Mouse (Mus musculus) macrophage (primary cell): ENCODE results near the gene Plau. TPM values are rescaled to one million over a fixed set of nuclear protein-coding genes. Genes with fewer than 3 reads are reported as not detected.

Experiments
- H3K27ac ChIP-seq: fragments of 350-480 bp; formaldehyde crosslinking; 2 replicates; pipeline ENCODE4 v1.9.0; 2021
- H3K36me3 ChIP-seq: fragments of 350-480 bp; formaldehyde crosslinking; 2 replicates; pipeline ENCODE4 v1.9.0; 2021; ENCODE audit errors: inconsistent target
- H3K4me3 ChIP-seq: fragments of 350-480 bp; formaldehyde crosslinking; 2 replicates; pipeline ENCODE4 v1.9.0; 2021; ENCODE audit errors: inconsistent target
- H3K79me2 ChIP-seq: fragments of 350-480 bp; formaldehyde crosslinking; 2 replicates; pipeline ENCODE4 v1.9.0; 2021; ENCODE audit errors: inconsistent target
- WGBS: methylation state at CpG from one replicate; pipeline ENCODE4 v1.1.7; 2026; ENCODE audit warnings: inconsistent platforms; ENCODE audit not compliant: missing documents; 5-methylcytosine and 5-hydroxymethylcytosine counted together
- polyA plus RNA-seq: library from polyadenylated mRNA; stranded (reverse); fragments of 250-400 nt; gene quantifications from 3 replicates; pipeline ENCODE4 v1.2.4, GENCODE M21; 2018; ENCODE audit warnings: inconsistent platforms

Plau gene
- polyA plus RNA-seq, 1 experiment from 2014 or later, result 52.7 TPM

DNA sequence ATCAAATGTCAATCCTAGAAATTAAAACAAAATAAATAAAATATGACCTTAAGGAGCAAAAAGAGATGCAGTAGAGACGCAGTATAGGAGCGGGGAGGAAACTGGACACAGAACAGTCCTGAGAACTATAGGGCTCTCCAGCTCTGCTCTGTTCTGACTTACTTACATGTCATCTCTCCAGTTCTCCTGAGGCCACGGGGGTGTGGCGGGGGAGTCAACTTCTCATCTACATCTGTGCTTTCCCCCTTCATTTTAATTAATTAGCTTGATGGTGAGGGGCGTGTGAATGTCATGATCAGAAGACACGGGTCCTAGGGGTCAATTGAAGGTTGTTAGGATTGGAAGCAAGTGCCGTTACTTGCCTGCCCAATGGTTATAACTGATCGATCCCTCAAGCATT, 9.4 kb upstream of the Plau start:
- WGBS, result 98% methylated on average over 8 of the region's 8 CpGs
- H3K4me3 ChIP-seq, result no peak overlapping the region
- peak overlapping the region; percentile 98 for H3K27ac ChIP-seq
- no peaks in the 10 kb centered on the region for H3K36me3 ChIP-seq
- H3K79me2 ChIP-seq, result no peaks in the 10 kb centered on the region

DNA sequence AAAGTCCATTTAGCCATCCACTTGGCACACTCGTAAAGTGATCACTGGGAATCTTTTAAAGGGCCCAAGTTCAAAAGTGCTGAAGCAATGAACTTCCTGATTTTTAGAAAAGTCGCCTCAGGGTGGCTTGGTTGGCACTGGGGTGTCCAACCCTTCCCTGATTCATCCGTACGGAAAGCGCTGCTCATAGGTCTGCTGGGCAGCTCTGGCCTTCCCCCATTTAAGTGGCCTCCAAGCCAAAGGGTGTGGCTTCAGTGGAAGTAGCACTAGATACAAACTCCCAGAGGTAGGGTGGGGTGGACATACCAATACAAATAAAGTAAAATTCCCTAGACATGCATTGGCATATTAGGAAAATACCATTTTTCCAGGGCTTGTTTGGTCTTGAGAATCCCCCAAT, 9.0 kb upstream of the Plau start:
- WGBS, result 65% methylated on average over 5 of the region's 5 CpGs
- no peaks in the 10 kb centered on the region for H3K36me3 ChIP-seq
- H3K79me2 ChIP-seq, result no peaks in the 10 kb centered on the region
- peak overlapping the region; percentile 98 for H3K27ac ChIP-seq
- no peak overlapping the region for H3K4me3 ChIP-seq

DNA sequence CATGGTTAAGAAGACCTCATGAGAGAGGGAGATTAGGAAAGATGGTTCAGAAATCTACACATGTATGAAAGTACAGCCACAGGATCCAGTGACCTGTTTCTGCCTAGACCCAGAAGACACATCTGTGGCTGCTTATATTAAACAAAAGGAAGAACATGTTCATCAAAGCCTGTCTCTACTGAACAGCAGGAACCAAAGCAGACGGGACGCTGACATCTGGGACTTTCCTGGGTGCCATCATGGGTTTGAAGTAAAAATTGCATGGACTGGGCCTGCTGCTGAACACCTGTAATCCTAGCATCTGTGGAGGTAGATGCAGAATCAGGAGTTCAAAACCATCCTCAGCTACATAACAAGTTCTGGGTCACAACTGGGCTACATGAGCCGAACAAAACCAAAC, 7.9 kb upstream of the Plau start:
- no peaks in the 10 kb centered on the region for H3K79me2 ChIP-seq
- no peaks in the 10 kb centered on the region for H3K36me3 ChIP-seq
- H3K4me3 ChIP-seq, result no peak overlapping the region
- WGBS, result 69% methylated on average over 3 of the region's 3 CpGs
- H3K27ac ChIP-seq, result peak overlapping the region; percentile 98

DNA sequence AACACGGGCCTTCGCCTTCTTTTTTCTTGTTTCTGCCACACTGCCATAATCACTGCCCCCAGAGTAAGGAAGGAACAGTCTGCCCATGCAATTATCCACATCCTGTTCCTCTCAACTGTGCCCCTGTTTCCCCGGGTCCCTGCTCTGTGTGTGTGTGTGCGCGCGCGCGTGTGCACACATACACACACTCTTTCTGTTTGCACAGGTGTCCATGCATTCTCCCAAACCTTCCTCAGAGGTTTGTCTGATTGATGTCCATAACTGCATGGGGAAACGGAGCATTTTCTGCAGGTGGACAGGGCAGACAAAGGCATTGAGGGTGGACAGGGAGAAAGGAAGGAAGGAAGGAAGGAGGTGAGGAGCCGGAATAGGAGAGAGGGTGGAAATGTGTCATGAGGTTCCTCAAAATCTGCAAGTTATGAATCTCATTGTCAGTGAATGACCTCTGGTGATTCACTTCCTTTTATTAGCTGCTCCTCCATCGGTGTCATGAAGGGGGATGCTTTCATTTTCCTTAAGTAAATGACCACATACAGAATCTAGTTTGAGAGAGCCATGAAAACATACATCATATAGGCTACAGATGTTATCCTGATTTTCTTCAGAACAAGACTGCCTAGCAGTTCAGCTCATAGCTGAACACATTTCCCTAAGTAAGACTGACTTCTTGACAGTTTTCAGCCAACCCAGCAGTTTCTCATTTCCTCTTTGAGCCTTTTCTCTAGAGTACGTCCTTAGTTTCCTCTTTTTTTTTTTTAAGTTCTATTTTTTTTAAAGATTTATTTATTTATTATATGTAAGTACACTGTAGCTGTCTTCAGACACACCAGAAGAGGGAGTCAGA, 6.7 kb upstream of the Plau start:
- Histone ChIP-seq H3K36me3 (no peaks in the 10 kb centered on the region), H3K27ac (peak overlapping the region; percentile 98), H3K4me3 (peak overlapping the region; percentile 18), H3K79me2 (no peaks in the 10 kb centered on the region)
- WGBS, result 2% methylated on average over 11 of the region's 12 CpGs

DNA sequence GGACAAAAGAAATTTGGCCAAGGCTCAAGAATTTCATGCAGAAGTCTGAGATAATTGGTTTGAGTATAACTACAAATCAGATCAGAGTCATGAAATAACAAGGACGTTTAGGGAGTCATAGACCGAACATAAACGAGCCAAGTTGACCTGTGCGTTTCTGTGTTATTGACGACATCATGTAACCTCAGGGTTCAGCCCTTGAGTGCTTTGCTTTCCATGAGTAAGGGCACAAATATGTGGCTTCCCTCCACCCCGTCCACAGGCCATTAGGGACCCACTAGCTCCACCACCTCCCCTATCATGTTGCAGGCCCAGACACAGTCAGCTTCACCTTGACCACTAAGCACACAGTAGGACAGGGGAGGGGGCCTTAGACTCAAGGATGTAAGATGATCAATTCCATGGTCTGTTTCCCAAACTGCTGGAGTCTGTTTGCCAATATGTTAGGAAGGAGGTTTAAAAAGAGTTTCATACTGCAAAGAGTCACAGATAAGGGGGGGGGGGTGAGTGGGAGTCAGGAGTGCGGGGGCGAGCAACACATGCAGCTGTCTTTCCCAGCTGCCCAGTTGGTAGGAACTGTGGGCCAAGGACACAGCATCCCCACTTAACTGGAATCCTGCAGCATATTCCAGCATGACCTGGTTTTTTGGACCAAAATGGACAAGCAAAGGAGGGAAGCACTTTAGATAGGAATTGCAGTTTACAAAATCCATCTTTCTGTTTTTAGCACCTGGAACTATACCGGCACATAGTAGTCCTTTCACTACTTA, 5.1 kb upstream of the Plau start:
- H3K4me3 ChIP-seq, result no peak overlapping the region
- H3K79me2 ChIP-seq, result peaks cover 9% of the 10 kb centered on the region
- 90% methylated on average over 8 of the region's 9 CpGs for WGBS
- peak overlapping the region; percentile 98 for H3K27ac ChIP-seq
- H3K36me3 ChIP-seq, result no peaks in the 10 kb centered on the region

DNA sequence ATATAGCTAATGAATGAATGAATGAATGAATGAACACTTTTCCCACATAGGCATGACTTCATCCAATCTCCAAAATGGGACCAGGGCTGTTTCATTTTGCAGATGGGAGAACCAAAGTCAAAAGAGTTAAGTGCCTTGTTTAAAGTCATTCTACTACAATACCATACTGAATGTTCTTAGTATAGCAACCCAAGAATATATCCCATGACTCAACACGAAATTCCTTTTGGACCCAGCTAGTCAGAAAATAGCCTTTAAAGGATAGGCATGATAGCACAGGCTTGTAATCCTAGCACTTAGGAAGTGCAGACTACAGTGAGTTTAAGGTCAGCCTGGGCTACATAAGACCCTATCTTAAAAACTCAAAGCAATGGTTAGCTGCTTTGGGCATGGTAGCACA, 4.5 kb upstream of the Plau start:
- Histone ChIP-seq H3K27ac (peak overlapping the region; percentile 98), H3K79me2 (peaks cover 15% of the 10 kb centered on the region), H3K36me3 (no peaks in the 10 kb centered on the region), H3K4me3 (no peak overlapping the region)
- WGBS, result 77% methylated on average over 1 of the region's 1 CpGs

DNA sequence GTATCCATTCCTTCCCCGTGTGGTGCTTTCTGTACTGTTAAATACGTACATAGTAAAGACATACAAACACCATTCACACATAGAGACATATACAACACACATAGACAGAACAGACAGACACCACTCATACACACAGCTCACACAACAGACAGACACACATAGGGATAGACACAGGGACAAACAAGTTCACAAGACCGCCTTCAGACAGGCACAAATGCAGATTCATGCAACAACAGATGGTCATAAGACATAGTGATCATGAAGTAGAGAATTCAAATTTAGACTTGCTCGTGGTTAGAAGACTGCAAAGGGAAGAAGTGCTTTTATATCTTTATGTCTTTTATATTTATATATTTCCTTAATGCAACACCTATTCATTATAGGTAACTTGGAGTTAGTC, 2.9 kb upstream of the Plau start:
- Histone ChIP-seq H3K79me2 (peaks cover 31% of the 10 kb centered on the region), H3K27ac (peak overlapping the region; percentile 98), H3K36me3 (no peaks in the 10 kb centered on the region), H3K4me3 (no peak overlapping the region)
- 78% methylated on average over 4 of the region's 4 CpGs for WGBS

DNA sequence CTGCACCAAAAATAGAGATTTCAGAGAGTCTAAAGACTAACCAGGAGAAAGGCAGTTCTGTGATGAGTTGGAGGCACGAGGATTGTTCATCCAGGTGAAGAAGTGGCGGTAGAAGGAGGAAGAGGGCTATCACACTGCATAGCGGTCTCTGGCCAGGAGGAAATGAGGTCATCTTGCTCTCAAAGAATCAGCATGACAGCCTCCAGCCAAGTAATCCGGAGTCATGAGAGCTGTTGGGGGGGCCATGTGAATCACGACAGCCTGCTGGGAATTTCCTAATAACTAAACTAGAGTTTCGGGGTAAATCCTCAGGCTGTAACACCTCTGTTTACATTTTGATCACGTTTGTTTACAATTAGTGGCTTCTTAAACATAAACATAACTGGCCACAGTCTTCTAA, 2.3 kb upstream of the Plau start:
- 30% methylated on average over 7 of the region's 7 CpGs for WGBS
- peaks cover 38% of the 10 kb centered on the region for H3K79me2 ChIP-seq
- peak overlapping the region; percentile 98 for H3K27ac ChIP-seq
- H3K4me3 ChIP-seq, result no peak overlapping the region
- H3K36me3 ChIP-seq, result no peaks in the 10 kb centered on the region

DNA sequence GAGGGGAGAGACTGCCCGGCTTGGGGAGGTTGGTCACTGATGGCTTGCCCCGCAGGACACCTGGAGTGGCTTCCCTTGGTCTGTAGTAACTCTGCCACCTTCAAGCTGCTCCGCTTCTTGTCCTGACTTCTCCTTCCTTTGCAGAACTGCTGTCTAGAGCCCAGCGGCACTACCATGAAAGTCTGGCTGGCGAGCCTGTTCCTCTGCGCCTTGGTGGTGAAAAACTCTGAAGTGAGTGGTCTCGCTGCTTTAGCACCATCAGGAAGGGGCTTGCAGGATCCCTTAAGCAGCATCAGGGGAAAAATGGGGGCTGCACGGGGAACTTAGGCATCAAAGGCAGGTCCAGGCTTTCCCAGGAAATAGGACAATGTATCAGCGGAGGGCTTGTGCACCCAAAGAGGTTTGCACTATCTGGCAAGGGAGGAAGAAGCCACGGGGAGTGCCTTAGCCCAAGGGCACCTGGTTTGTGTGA, 481 bp downstream of the Plau start:
- H3K79me2 ChIP-seq, result peaks cover 66% of the 10 kb centered on the region
- peak overlapping the region; percentile 98 for H3K27ac ChIP-seq
- H3K36me3 ChIP-seq, result peaks cover 12% of the 10 kb centered on the region; the same call in 1 of the 2 replicates
- 8% methylated on average over 10 of the region's 10 CpGs for WGBS
- peak overlapping the region; percentile 93 for H3K4me3 ChIP-seq

DNA sequence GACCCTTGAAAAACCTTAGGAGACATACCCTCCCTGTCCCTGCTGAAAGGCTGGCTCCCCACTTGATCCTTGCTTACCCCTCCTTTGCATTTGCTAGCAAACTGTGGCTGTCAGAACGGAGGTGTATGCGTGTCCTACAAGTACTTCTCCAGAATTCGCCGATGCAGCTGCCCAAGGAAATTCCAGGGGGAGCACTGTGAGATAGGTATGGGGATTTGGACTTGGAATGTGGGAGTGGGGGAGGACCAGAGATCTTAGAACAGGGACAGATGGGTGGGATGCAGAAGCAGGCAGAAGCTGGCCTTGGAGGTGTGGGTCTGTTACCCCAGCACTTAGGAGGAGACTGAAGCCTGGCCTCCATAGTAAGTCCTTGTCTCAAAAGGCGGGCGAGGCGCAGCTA, 1.2 kb downstream of the Plau start:
- Histone ChIP-seq H3K36me3 (peaks cover 12% of the 10 kb centered on the region; the same call in 1 of the 2 replicates), H3K79me2 (peaks cover 69% of the 10 kb centered on the region), H3K27ac (peak overlapping the region; percentile 98), H3K4me3 (peak overlapping the region; percentile 93)
- 92% methylated on average over 7 of the region's 7 CpGs for WGBS

DNA sequence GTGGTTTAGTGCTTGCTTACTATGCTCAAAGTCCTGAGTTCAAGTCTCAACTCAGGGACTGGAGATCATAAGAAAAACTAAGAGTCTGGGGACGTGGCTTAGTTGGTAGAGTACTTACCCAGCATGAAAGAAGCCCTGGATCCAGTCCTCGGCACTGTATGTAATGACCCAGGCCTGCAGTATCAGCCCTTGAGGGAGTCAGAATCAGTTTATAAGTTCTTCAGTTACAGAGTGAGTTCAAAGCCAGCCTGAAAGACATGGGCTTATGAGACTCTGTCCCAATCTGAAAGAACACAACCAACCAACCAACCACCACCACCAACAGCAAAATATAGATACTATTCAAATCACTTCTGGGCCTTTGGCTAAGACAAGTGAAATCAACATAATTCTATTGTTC, 5.1 kb downstream of the Plau start:
- H3K4me3 ChIP-seq, result peak overlapping the region; percentile 93; the same call in 1 of the 2 replicates
- H3K79me2 ChIP-seq, result peaks cover 58% of the 10 kb centered on the region
- WGBS, result 100% methylated on average over 2 of the region's 2 CpGs
- H3K36me3 ChIP-seq, result peaks cover 12% of the 10 kb centered on the region; the same call in 1 of the 2 replicates
- H3K27ac ChIP-seq, result peak overlapping the region; percentile 98

DNA sequence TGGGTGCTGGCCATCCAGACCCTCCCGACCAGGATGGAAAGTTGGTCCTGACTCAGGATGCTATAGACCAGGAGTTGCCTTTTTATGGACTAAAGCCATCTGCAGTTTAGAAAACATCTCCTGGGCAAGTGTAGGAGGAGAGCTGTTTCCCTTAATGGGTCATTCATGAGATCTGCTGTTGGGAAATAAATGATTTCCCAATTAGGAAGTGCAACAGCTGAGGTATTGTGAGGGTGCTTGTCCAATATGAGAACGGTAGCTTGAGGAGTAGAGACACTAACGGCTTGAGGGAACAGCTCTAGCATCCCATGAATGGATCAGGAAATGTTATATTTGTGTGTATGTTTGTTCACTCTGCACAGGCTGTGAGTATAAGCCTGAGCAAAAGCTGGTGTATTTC, 6.2 kb downstream of the Plau start:
- 26% methylated on average over 3 of the region's 3 CpGs for WGBS
- H3K4me3 ChIP-seq, result no peak overlapping the region
- peaks cover 47% of the 10 kb centered on the region for H3K79me2 ChIP-seq
- H3K27ac ChIP-seq, result peak overlapping the region; percentile 98
- H3K36me3 ChIP-seq, result peaks cover 12% of the 10 kb centered on the region; the same call in 1 of the 2 replicates

DNA sequence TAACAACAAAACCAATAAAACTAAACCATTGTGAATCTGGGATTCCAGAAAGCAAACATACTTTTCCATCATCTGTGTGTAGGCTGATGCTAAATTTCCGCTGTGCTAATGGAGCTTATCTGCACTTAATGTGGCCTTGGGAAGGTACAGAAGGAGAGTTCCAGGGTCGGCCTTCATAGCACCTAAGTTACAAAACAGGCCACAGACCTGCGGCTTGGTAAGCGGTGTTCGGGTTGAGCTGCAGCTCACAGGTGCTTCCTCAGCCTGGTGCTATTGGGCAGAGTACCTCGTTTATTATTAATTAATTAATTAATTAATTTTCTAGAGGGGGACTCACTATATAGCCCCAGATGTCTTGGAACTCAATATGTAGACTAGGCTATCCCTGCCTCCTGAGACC, 7.7 kb downstream of the Plau start:
- no peak overlapping the region for H3K4me3 ChIP-seq
- H3K27ac ChIP-seq, result 0 out of 2 replicates have a peak overlapping the region, but pooled peaks have one; percentile 83
- WGBS, result 95% methylated on average over 6 of the region's 6 CpGs
- H3K79me2 ChIP-seq, result peaks cover 32% of the 10 kb centered on the region
- H3K36me3 ChIP-seq, result peaks cover 12% of the 10 kb centered on the region; the same call in 1 of the 2 replicates

DNA sequence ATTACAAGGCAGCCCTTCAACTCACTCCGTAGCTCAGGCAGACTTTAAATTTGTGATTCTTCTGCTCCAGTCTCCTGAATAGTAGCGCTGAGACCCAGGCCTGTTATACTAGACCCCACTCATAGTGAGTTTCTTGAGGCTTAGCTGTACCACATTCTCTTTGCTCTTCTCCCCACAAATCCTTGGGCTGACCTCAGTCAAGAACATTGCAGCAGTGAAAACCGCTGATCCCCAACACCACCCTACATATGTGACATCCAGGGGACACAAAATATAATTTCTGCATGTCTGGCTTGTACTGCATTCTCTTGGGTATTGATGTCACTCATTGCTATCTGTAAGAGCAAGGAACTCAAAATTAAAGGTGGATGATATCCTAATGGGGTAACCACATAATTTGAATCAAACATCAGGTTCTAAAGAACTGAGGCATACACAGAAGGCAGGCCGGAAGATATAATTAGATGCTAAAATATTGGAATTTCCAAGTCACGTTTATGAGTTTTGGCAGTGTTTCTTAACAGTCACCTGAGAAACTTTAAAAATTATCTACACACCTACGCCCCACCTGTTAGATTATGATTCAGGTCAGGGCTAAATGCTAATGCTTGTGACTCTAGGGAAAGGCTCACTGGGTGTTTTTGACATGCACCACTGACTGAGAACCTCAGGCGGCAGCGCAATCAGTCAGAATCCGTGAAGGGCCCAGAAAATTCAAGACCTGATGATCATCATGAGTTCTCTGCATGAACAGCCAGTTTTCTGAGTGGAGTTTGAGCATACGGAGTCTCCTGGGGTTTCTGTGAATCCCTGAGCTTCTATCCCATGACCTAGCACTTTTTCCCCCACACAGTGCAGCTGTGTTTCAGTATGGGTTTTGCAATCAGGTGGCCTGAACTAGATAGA, 8.5 kb downstream of the Plau start:
- WGBS, result 77% methylated on average over 10 of the region's 10 CpGs
- H3K4me3 ChIP-seq, result no peak overlapping the region
- peak overlapping the region; percentile 83 for H3K27ac ChIP-seq

More for the DNA sequence above, 8.5 kb downstream of the Plau start:
- peaks cover 12% of the 10 kb centered on the region; the same call in 1 of the 2 replicates for H3K36me3 ChIP-seq
- peaks cover 24% of the 10 kb centered on the region for H3K79me2 ChIP-seq
